Mouse (Mus musculus) thymus, postnatal 14 days (tissue): ENCODE data around the gene Vwa7.
"Not testable (repeated sequence)": the region's sequence is repeated elsewhere in the genome, so short reads cannot be mapped to it uniquely, and the experiment has no call there.

ENCODE experiments used
- DNase-seq: peaks from one replicate; pipeline ENCODE4 v3.0.0; 2021

Gene Vwa7

DNA sequence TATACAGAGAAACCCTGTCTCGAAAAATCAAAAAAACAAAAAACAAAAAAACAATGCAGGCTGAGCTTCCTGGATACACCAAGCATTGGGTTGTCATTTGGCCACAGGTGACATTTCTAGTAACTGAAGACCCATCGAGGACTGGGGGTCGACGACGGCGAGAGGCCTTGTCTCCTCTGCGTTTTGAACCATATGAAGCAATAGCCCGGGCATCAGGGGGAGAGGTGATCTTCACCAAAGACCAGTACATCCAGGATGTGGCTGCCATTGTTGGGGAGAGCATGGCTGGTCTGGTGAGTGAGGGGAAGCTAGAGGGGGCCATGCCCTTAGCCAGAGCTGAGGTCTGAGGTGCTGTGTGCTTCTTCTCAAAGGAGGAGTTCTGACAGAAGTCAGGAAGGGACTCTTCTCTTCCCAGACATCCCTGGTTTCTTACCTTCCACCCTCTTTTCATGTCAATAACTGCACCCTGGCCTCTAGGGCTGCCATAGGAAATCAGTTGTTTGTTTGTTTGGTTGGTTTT is 6.2 kb downstream of the Vwa7 start:
- DNase-seq: no peak

DNA sequence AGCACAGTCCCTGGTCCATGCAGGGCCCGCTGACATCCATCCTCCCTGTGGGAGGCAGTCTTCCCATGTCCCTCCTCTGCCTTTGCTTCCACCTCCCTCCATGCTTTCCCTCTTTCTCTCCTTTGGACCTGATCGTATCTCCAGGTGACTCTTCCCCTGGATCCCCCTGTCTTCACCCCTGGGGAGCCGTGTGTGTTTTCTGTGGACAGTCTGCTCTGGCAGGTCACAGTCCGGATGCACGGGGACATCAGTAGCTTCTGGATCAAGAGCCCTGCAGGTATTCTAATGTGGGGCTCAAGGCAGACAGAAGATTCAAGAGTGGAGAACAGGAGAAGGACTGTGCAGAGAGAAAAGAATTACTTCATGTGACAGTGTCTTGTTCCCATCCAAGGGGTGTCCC is 6.8 kb downstream of the Vwa7 start:
- no peak for DNase-seq

DNA sequence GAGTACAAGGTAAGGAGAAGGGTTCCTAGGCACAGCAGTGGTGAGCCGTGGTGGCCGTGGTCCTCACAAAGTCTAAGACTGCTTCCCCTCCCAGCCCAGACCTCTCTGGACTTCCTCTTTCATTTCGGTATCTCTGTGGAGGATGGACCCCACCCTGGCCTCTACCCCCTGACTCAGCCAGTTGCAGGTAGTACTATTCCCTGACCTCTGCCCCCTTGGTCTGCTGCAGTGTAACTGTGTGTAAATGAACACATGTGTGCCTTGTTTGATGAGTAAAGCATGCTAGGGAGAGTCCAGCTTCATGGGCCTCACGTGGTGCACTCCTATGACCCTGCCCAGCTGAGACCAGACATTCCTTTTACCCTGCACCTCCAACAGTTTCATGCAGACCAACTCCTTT is 7.4 kb downstream of the Vwa7 start:
- no peak for DNase-seq

DNA sequence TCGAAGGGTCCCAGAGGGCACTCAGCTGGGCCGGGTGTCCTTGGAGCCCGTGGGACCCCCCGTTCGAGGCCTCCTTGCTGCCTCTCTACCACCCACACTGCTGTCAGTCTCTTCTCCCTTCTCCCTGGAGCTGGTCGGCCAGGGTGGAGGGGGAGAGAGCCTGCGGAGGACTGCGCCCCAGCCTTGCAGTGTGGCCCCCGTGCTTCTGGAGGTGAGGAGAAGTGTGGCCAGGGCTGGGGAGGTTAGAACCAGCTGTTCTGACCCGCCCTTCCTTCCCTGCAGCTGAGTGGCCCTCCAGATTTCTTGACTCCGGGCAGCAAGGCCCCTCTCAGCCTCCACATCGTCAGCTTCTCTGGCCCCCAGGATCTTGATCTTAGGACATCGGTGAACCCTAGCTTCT is 7.9 kb downstream of the Vwa7 start:
- no peak for DNase-seq

DNA sequence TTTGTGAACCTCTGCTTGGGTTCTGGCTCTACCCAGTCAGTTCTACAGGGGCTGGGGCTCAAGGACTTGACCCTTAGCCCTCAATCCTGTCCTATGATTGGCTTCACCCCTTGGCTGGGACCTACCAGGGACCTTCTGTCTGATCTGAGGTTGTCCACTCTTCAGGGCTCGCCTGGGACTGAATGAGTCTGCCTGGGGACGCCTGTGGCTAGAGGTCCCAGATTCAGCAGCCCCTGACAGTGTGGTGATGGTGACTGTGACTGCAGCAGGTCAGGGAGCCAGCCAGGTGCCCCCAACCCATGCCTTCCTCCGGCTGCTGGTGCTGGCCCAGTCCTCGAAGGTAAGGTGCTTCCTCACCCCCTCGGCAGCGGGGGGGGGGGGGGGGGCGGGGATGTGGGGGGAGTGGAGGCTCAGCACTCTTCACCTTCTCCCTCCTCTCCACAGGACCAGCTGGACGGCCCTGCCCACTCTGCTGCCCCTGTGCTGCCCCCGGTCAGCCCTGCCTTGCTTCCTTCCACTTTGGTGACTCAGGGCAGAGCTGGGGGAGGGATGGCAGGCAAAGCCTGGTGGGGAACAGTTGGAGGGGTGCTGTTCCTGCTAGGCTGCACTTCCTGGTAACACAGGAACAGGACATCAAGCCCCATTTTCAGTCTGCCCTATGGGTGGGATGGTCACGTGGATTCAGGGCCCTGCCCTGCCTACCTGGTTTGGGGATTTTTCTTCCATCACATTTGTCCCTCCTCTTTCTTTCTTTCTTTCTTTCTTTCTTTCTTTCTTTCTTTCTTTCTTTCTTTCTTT is 8.5 kb downstream of the Vwa7 start:
- no peak for DNase-seq

- no peak for DNase-seq
These were observed 9.8 kb downstream of the Vwa7 start for GRCm38 (mm10) chr17:35026206-35026605.

DNA sequence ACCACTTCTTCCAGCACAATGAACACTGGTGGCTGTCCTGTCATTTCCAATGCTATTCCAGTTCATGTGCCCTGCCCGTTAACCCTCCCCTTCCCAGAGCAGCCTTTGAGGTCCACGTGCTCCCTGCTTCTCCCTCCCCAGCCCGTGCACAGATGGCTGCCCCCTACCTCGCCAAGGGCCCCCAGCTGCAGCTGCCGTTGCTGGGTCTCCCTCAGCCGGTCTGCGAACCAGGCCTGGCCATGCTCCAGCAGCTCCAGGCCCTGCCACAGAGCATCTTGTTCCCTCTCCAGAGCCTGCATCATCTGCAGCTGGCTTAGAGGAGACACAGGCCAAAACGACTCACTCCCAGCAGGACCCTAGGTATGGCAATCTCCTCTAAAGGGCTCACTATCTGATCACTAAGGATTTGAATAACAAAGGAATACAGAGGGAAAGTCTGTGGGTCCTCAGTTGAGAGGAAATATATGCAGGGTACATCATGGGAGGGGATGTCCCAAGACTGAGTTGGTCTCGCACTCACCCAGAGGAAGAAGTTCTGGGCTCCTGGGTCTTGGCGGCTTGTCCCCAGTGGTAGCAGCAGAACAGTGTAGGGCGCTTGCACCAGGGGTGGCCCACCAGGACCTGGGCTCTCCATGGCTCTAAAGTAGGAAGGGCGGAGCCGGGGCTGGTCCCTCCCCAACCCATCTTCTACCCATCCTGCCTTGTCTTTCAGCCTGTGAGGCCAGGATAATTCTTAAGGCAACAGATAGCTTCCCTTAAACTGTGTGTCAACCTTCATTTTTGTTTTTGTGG is 11.1 kb downstream of the Vwa7 start, which contains the start of gene Sapcd1:
TSS of gene Sapcd1 (minus strand) at position 740 of the 792 bp plus-strand sequence.
- peak; percentile 39 for DNase-seq

GRCm38 (mm10) chr17:35028315-35028714 is 11.9 kb downstream of the Vwa7 start:
- DNase-seq: no peak

DNA sequence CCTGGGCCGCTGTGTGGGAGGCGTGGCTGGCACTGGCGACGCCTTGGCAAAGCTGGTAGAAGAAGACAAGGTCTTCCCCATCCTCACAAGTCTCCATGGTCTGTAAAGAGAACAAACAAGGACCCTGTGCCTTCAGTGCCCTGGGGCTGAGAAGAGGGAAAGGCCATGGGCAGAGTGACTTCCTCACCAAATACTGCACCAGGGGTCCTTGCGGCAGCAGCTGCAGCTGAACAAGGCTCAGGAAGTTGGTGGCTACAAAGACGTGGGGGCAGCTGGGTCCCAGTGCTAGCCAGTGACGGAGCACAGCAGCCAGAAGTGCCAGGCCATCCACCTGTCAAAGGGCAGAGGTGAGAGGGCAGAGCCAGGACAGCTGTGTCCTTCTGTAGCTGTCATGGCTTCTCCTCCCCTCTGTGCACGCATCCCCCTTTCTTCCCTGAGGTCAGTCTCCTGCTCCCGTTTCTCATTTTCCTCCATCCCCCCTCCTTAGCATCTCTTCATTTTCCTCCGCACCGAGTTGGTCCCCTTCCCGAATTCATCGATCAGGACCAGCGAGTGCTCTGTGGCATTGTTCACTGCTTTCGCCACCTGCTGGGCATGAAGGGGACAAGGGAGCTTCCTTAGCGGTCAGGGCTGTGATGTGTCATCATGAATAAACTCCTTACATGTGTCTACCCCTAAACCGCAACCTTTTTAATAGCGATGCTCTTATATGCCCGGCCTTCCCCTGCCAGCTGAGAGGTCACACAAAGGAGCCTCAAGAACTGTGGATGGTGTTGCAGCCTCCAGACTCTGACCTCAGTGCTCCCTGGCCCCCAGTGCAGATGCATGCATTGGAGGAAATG is 13.5 kb downstream of the Vwa7 start:
- peak; percentile 66 for DNase-seq

DNA sequence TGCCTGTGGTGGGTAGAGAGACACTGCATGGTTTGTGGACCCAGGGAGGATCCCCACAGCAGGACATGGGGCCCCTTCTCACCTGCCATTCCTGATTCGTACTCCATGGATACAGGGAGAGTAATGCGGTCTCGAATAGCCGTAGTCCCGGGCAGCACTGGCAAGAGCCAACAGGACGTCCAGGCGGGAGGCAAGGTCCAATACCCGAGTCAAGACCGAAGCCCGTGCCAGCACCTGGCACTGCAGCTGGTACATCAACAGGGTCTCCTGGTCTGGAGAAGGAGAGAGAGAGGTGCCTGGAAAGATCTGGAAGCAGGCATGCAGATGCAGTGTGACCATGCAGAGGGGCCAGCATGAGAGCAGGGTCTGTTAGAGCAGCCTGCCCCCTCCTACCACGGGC is 14.9 kb downstream of the Vwa7 start:
- no peak for DNase-seq

DNA sequence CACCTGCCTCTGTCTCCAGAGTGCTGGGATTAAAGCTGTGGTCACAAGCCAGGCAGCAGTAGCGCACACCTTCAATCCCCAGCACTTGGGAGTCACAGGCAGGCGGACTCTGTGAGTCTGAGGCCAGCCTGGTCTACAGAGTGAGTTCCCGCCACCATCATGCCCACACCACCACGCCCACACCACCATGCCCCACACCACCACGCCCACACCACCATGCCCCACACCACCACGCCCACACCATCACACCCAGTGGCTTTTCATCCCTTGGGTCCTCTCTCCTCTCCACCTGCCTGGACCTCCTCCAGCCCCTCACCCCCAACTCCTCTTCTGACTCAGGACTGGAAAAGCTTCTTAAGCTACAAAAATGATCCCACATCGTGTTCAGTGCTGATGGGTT is 15.5 kb downstream of the Vwa7 start:
- no peak for DNase-seq

- DNase-seq: no peak
These were observed 16.0 kb downstream of the Vwa7 start for GRCm38 (mm10) chr17:35032323-35032870.

GRCm38 (mm10) chr17:35033703-35034102 is 17.3 kb downstream of the Vwa7 start:
- DNase-seq: not testable (repeated sequence)

DNA sequence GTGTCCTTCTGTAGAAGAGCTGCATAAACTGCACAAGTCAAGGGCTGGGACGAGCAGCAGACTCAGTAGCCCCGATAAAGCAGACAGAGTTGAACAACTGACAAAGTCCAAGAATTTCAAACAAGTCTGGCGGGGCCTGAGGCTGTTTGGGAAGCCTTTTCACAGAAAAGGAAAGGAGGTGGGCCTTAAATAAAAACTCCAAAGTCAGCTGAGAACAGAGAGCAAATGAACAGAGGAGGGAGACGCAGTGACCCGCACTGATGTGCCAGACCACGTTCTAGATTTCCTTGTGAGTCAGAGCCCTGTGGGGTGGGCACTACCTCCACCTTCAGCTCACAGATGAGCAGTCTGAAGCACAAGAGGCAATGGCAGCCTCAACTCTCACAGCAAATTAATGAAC is 18.5 kb downstream of the Vwa7 start:
- no peak for DNase-seq

- no peak for DNase-seq
These were observed 22.9 kb downstream of the Vwa7 start for GRCm38 (mm10) chr17:35039121-35039873.

GRCm38 (mm10) chr17:35043794-35044193 is 27.4 kb downstream of the Vwa7 start:
- no peak for DNase-seq

DNA sequence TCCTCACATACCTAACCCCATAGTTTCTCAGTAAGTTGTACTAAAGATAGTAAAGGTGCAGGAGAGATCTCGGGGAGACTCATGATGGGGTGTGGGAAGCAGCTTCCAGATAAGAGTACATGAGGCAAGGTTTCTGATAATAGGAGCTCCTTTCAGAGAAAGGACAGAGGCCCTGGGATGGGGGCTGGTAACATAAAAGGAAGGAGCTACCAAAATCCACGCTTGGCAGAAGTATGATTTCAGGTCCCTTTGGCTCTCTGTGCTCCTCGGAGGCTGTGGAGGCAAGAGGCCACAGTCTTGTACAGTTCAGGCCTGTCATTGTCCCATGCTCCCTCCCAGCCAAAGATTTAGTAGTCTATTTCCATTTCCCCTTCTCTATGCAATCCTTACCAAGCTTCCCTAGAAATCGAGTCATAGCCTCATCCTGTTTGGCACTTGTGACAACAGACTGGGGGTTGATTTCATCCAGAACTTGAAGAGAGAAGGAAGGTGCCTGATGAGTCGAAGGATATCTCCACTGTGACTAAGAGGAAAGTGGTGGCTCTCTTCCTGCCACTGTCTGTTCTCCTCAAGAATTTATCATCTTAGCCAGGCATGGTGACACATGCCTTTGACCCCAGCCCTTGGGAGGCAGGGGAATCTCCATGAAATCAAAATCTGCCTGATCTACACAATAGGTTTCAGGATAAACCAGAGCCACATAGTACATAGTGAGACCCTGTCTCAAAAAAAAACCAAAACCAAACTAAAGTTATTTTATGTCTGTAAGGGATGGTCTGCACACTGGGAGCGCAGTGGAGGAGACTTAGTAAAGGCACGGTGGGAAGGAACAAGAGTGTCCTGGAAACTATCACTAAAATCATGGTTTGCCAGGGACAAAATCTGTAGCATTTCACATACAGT is 28.8 kb downstream of the Vwa7 start:
- DNase-seq: no peak

DNA sequence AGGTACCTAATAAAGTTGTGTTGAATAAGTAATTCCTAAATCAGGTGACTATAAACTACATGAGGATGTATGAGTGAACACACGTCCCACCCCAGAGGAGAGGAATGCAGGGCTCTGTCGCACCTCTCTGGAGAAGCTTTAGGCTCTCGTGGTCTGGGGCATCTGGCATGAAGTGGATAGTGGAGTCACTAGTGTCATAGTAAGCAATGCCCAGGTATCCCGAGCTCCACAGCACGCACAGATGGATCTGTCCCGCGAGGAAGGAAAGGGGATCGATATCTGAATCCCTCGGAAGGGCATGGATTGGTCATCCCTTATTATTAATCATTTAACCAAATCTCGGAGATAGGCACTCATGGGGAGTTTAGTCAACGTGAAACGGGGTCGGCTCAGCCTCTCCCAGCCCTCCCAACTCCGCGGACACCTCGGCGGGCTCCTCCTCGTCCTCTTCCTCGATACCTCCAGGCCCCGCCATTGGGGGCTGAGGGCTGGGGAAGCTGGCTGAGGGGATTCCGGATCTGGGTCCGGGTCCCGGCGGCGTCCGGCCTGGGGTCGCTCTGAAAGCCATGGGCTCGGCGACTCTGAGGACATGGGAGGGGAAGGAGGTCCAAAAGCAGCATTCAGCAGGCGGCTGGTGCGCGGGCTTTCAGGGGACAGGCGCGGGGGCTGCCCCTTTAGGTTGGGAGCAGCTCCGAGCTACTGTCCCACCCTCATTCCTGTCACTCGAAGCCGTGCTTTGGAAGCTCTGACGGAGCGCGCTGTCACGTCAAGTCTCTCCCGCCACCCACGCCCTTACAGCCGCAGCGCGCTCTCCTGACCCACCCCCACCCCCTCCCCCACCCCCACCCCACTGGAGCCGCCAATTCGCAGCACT is 29.7 kb downstream of the Vwa7 start:
- DNase-seq: no peak

GRCm38 (mm10) chr17:35046681-35047455 is 30.5 kb downstream of the Vwa7 start, which contains the start of gene Msh5:
Msh5 (minus strand) TSS chr17:35046745.
- DNase-seq: peak; percentile 98
